8 mouse cellular contexts compared by ENCODE assay signal in genomic region chr6:55038671-55039445, GRCm38 (mm10). TPM values are rescaled to one million over a fixed set of nuclear protein-coding genes. Genes with fewer than 3 reads are reported as not detected.
DNase-seq lines count a peak whose midpoint lies in the region; ATAC-seq and TF ChIP-seq lines count a peak whose summit lies in the region.

No protein-coding gene starts in this region.

- peaks cover 19% of the 10 kb centered on the region for H3K4me1 ChIP-seq in heart, embryonic 12.5 days (replicated peaks)
- peaks cover 0 to 4% of the 10 kb centered on the region in 2 experiments; a peak in 1 of 4 replicates for H3K4me1 ChIP-seq in ES-E14 (ENCODE audit: control insufficient read depth in 2 of 2, insufficient read depth in 2 of 2, low read length in 2 of 2, poor library complexity in 1 of 2)
- peaks cover 18% of the 10 kb centered on the region for H3K4me1 ChIP-seq in hindbrain, embryonic 14.5 days (replicated peaks; ENCODE audit: control insufficient read depth, insufficient read depth, low read length)
- H3K4me1 ChIP-seq in stomach, embryonic 15.5 days: peaks cover 7% of the 10 kb centered on the region; the same call in 1 of the 2 replicates

- no peaks in the 10 kb centered on the region for H3K36me3 ChIP-seq in heart, embryonic 12.5 days
- H3K36me3 ChIP-seq in ES-E14 (ENCODE audit: control insufficient read depth, insufficient read depth, low read length, poor library complexity, severe bottlenecking): peaks cover 8% of the 10 kb centered on the region; the same call in 1 of the 2 replicates
- H3K36me3 ChIP-seq in hindbrain, embryonic 14.5 days (replicated peaks; ENCODE audit: control insufficient read depth, insufficient read depth): no peaks in the 10 kb centered on the region
- no peaks in the 10 kb centered on the region for H3K36me3 ChIP-seq in stomach, embryonic 15.5 days

- no peak for ATAC-seq in heart, embryonic 12.5 days (ENCODE audit: insufficient number of reproducible peaks, low FRiP score)
- ATAC-seq in hindbrain, embryonic 14.5 days (ENCODE audit: low FRiP score): no peak
- no peak for ATAC-seq in stomach, embryonic 15.5 days (ENCODE audit: insufficient read depth, low FRiP score, low read depth)

- H3K27me3 ChIP-seq in heart, embryonic 12.5 days (replicated peaks): no peaks in the 10 kb centered on the region
- no peaks in the 10 kb centered on the region for H3K27me3 ChIP-seq in hindbrain, embryonic 14.5 days (ENCODE audit: control insufficient read depth, insufficient read depth, low read length)
- no peaks in the 10 kb centered on the region for H3K27me3 ChIP-seq in stomach, embryonic 15.5 days (replicated peaks)

- peak overlapping the region; percentile 86 for H3K4me3 ChIP-seq in heart, embryonic 12.5 days
- peak overlapping the region; percentile 91 to 95 for H3K4me3 ChIP-seq in ES-E14 (ENCODE audit: insufficient read depth in 1 of 2, low read depth in 1 of 2, low read length in 2 of 2, poor library complexity in 1 of 2, severe bottlenecking in 1 of 2)
- H3K4me3 ChIP-seq in hindbrain, embryonic 14.5 days (replicated peaks; ENCODE audit: low read length): peak overlapping the region; percentile 66
- peak overlapping the region; percentile 97 for H3K4me3 ChIP-seq in stomach, embryonic 15.5 days (replicated peaks)

- H3K4me2 ChIP-seq in heart, embryonic 12.5 days: peak overlapping the region; percentile 77
- H3K4me2 ChIP-seq in hindbrain, embryonic 14.5 days (replicated peaks): peak overlapping the region; percentile 66
- peak overlapping the region; percentile 73 for H3K4me2 ChIP-seq in stomach, embryonic 15.5 days

- H3K9ac ChIP-seq in heart, embryonic 12.5 days: peak overlapping the region; percentile 83
- H3K9ac ChIP-seq in ES-E14 (ENCODE audit: insufficient read depth, low read depth, low read length, poor library complexity, severe bottlenecking): peak overlapping the region; percentile 98
- H3K9ac ChIP-seq in hindbrain, embryonic 14.5 days: peak overlapping the region; percentile 82
- H3K9ac ChIP-seq in stomach, embryonic 15.5 days: peak overlapping the region; percentile 98

- WGBS in heart, embryonic 12.5 days: 2% methylated on average over 12 of the region's 12 CpGs
- 3% methylated on average over 12 of the region's 12 CpGs for WGBS in hindbrain, embryonic 14.5 days
- WGBS in stomach, embryonic 15.5 days: 3% methylated on average over 12 of the region's 12 CpGs

- in situ Hi-C loops in ES-E14 (cut with MboI; ENCODE audit: low sequenced_read_pairs in 2 of 2, unreplicated experiment in 2 of 2): no loop called here

- no peak for DNase-seq in heart, adult 8-10 months (ENCODE audit: low spot score)
- no peak for DNase-seq in ES-E14 (ENCODE audit: low read depth, low spot score)
- peak; percentile 63 for DNase-seq in embryo, embryonic 10.5 days (ENCODE audit: low spot score)
- DNase-seq in hindbrain, embryonic 14.5 days (ENCODE audit: low spot score): peak; percentile 47
- peak; percentile 41 for DNase-seq in lung, postnatal 36 days
- no peak for DNase-seq in right cerebral cortex, postnatal 10 days (ENCODE audit: low spot score in 2 of 2)

- peak overlapping the region; percentile 93 for H3K27ac ChIP-seq in heart, embryonic 12.5 days (ENCODE audit: poor library complexity, severe bottlenecking)
- H3K27ac ChIP-seq in ES-E14 (ENCODE audit: insufficient read depth, low read depth, low read length, poor library complexity, severe bottlenecking): no peak overlapping the region
- H3K27ac ChIP-seq in hindbrain, embryonic 14.5 days: peak overlapping the region; percentile 92
- H3K27ac ChIP-seq in stomach, embryonic 15.5 days: peak overlapping the region; percentile 96

- no peaks in the 10 kb centered on the region for H3K9me3 ChIP-seq in heart, embryonic 12.5 days (replicated peaks)
- H3K9me3 ChIP-seq in ES-E14 (ENCODE audit: control insufficient read depth, insufficient read depth, low read depth, low read length): no peaks in the 10 kb centered on the region
- no peaks in the 10 kb centered on the region for H3K9me3 ChIP-seq in hindbrain, embryonic 14.5 days (ENCODE audit: control insufficient read depth, low read length)
- H3K9me3 ChIP-seq in stomach, embryonic 15.5 days: no peaks in the 10 kb centered on the region

TF ChIP-seq in ES-E14, 5 proteins besides CTCF, POLR2A, EP300 and RAD21:
- TF ChIP-seq MAFK (IDR thresholded peaks at IDR 0.05; ENCODE audit: insufficient read depth, low read depth, low read length): no peak
- no peak for TF ChIP-seq CHD2 (IDR thresholded peaks at IDR 0.05; ENCODE audit: low read depth, low read length)
- TF ChIP-seq ZC3H11A (IDR thresholded peaks at IDR 0.05; ENCODE audit: borderline replicate concordance, low read depth, low read length): no peak
- TF ChIP-seq ZNF384 (IDR thresholded peaks at IDR 0.05; ENCODE audit: low read depth, low read length): 0 out of 2 replicates have a peak, but pooled peaks have one; percentile 36
- TF ChIP-seq HCFC1 (IDR thresholded peaks at IDR 0.05; ENCODE audit: borderline replicate concordance, insufficient read depth, low read length): no peak

RNA-seq across cellular contexts. Expression of gene Gars, which starts 1.1 kb away (rescaled TPM):
- polyA plus RNA-seq in heart, embryonic 12.5 days (2016; fragmentation: Nextera tagmentation; extraction: Ambion mirVana): 189 and 199 TPM in 2 replicates
- 10 to 100 TPM; 55.9 to 58.8 (median 57.4) TPM for total RNA-seq in heart, adult 8-10 months (2022)
- 201 and 232 TPM in 2 replicates for total RNA-seq in ES-E14 (2012; rRNA removed)
- 205 and 221 TPM in 2 replicates for polyA plus RNA-seq in hindbrain, embryonic 14.5 days (2014; fragmentation: Nextera tagmentation; extraction: Ambion mirVana)
- 138 and 153 TPM in 2 replicates for polyA plus RNA-seq in stomach, embryonic 15.5 days (2015; fragmentation: Nextera tagmentation; extraction: Ambion mirVana)

RNA-seq across cellular contexts. Expression of gene Ggct, which starts 46.1 kb away (rescaled TPM):
- 5.8 and 6.9 TPM in 2 replicates for polyA plus RNA-seq in heart, embryonic 12.5 days (2016; fragmentation: Nextera tagmentation; extraction: Ambion mirVana)
- 10 to 100 TPM; 24.9 to 36.1 (median 27.0) TPM for total RNA-seq in heart, adult 8-10 months (2022)
- total RNA-seq in ES-E14 (2012; rRNA removed): 17.1 and 25.4 TPM in 2 replicates
- polyA plus RNA-seq in hindbrain, embryonic 14.5 days (2014; fragmentation: Nextera tagmentation; extraction: Ambion mirVana): 14.8 and 15.2 TPM in 2 replicates
- polyA plus RNA-seq in stomach, embryonic 15.5 days (2015; fragmentation: Nextera tagmentation; extraction: Ambion mirVana): 10.2 and 11.1 TPM in 2 replicates

Comparison
In these comparisons a context has a peak if more than half of its experiments do, and no peak if none do; other contexts are left out.
1. DNase-seq: peak in embryo, embryonic 10.5 days (single experiment), hindbrain, embryonic 14.5 days (single experiment) and lung, postnatal 36 days (single experiment); none in heart, adult 8-10 months (single experiment), ES-E14 (single experiment) and right cerebral cortex, postnatal 10 days (0 of 2).
2. Peak in every context shown above with its lines, with median percentiles within 50 percentile points of each other: H3K4me2 ChIP-seq, H3K4me3 ChIP-seq and H3K9ac ChIP-seq.